Mouse (Mus musculus) midbrain, embryonic 12.5 days (tissue): ENCODE results near the gene Gm6902. TPM values are rescaled to one million over a fixed set of nuclear protein-coding genes. Genes with fewer than 3 reads are reported as not detected.
"Not testable (repeated sequence)": the region's sequence is repeated elsewhere in the genome, so short reads cannot be mapped to it uniquely, and the experiment has no call there.

Experiments
- ATAC-seq: fragments of 200-750 bp; cut with Nextera tagmentation; 2 replicates; pipeline ENCODE4 v1.8.0; 2017; ENCODE audit warnings: low read depth, moderate TSS enrichment, moderate library complexity; ENCODE audit not compliant: low FRiP score
- H3K27ac ChIP-seq: fragments of 300-500 bp; sonication (generic); replicated peaks from 2 replicates; pipeline ENCODE4 v1.5.1; 2016; ENCODE audit warnings: mild to moderate bottlenecking
- H3K27me3 ChIP-seq: fragments of 300-500 bp; sonication (generic); 2 replicates; pipeline ENCODE4 v1.6.1; 2016; ENCODE audit warnings: mild to moderate bottlenecking
- H3K36me3 ChIP-seq: fragments of 300-500 bp; sonication (generic); 2 replicates; pipeline ENCODE4 v1.6.1; 2016
- H3K4me1 ChIP-seq: fragments of 300-500 bp; sonication (generic); 2 replicates; pipeline ENCODE4 v1.6.1; 2016
- H3K4me2 ChIP-seq: fragments of 300-500 bp; sonication (generic); replicated peaks from 2 replicates; pipeline ENCODE4 v1.6.1; 2016; ENCODE audit warnings: mild to moderate bottlenecking, moderate library complexity
- H3K4me3 ChIP-seq: fragments of 300-500 bp; sonication (generic); 2 replicates; pipeline ENCODE4 v1.5.1; 2016; ENCODE audit warnings: mild to moderate bottlenecking
- H3K9ac ChIP-seq: fragments of 300-500 bp; sonication (generic); replicated peaks from 2 replicates; pipeline ENCODE4 v1.6.1; 2016; ENCODE audit warnings: mild to moderate bottlenecking, moderate library complexity
- H3K9me3 ChIP-seq: fragments of 300-500 bp; sonication (generic); 2 replicates; pipeline ENCODE4 v1.6.1; 2016; ENCODE audit warnings: mild to moderate bottlenecking
- WGBS: fragments of 180-500 bp; shearing (Covaris S2); methylation state at CpG from one replicate; pipeline ENCODE4 v1.1.7; 2016; 5-methylcytosine and 5-hydroxymethylcytosine counted together
- polyA plus RNA-seq: library from polyadenylated mRNA; unstranded; fragments of >200 nt; fragmentation: Nextera tagmentation; extraction: Ambion mirVana; gene quantifications from 2 replicates; pipeline ENCODE4 v1.2.1, GENCODE M21; 2016

Gene Gm6902
- not detected in 2 replicates for polyA plus RNA-seq

DNA sequence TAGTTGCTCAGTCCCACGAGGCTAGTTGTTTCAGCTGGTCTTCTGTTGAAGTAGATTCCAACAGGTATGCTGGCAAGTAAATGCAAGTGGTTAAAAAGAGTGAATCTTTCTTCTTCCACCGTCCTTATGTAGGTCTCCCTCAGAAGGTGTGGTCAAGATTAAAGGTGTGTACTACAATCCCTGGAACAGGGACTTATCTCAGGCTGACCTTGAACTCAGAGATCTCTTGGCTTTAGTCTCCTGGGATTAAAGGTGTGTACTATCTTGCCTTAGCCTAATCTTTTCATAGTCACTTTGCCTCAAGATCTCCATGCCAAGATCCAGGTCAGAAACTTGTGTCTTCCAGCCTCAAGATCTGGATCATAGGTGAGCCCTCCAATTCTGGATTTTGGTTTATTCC lies at the start of gene Gm6902:
Gm6902 (minus strand) TSS at position 101 of the 400 bp plus-strand sequence.
- ATAC-seq, H3K27me3 ChIP-seq, H3K36me3 ChIP-seq, H3K9ac ChIP-seq, H3K4me2 ChIP-seq, H3K9me3 ChIP-seq, H3K4me3 ChIP-seq, H3K4me1 ChIP-seq, H3K27ac ChIP-seq: not testable (repeated sequence)
- no CpG with 5 or more reads among the region's 2 CpGs for WGBS

DNA sequence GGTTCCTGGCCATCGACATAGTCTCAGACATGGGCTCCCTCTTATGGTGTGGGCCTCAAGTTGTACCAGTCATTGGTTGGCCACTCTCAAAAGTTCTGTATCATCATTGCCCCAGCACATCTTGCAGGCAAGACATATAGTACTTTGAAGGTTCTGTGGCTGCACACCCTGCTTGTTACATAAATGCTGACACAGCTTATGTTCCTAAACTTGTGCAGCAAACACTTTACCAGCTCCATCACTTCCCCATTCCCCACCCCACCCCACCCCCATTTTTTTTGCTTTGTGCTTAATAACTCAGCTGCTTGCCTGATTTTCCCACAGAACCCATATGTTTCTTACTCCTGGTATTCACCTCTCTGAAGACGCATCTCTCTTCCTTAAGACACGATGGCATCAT lies 22.2 kb upstream of the Gm6902 start, which contains the start of gene Nlrp4e:
Nlrp4e (plus strand) TSS at position 301 of the 400 bp plus-strand sequence.
- H3K27me3 ChIP-seq, H3K4me3 ChIP-seq, H3K4me1 ChIP-seq, H3K27ac ChIP-seq, H3K4me2 ChIP-seq, H3K9ac ChIP-seq, ATAC-seq, H3K36me3 ChIP-seq: not testable (repeated sequence)
- peaks cover 27% of the 10 kb centered on the region for H3K9me3 ChIP-seq
- 78% methylated on average over 3 of the region's 3 CpGs for WGBS

DNA sequence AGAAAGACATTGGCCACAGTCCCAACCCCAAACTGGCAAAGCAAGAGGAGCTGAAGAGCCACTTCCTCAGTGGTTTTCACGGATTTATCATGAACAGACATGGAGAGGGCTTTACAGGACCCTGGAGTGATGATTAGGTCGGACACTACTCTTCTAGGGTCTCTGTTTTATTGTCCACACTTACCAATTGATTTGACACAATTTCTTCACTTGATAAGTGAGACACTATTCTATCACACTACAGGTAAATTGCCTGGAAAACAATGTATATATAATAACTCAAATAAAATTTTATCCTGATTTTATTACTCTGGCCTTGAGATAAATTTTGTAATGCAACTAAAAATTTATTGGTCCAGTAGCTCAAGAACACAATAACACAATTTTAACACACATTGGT lies 27.1 kb downstream of the Gm6902 start, which contains the start of gene Vmn1r166:
Vmn1r166 (minus strand) TSS at position 101 of the 400 bp plus-strand sequence.
- H3K27ac ChIP-seq, H3K27me3 ChIP-seq, H3K4me2 ChIP-seq, ATAC-seq, H3K9me3 ChIP-seq, H3K4me3 ChIP-seq, H3K9ac ChIP-seq, H3K4me1 ChIP-seq, H3K36me3 ChIP-seq: not testable (repeated sequence)
- WGBS = no CpG with 5 or more reads among the region's 2 CpGs

Other genes with a start within 250 kb of the Gm6902 start
- gene Vmn1r163, start 223.4 kb downstream of the Gm6902 start, polyA plus RNA-seq = not detected in 2 replicates
- not detected in 2 replicates for gene Gm8720, start 211.4 kb downstream of the Gm6902 start, polyA plus RNA-seq
- not detected in 2 replicates for gene Gm10662, start 134.4 kb downstream of the Gm6902 start, polyA plus RNA-seq
- gene Vmn1r165, start 61.6 kb downstream of the Gm6902 start, polyA plus RNA-seq = not detected in 2 replicates
- gene Vmn1r166, start 27.2 kb downstream of the Gm6902 start, polyA plus RNA-seq = not detected in 2 replicates
- gene Nlrp4e, start 22.3 kb upstream of the Gm6902 start, polyA plus RNA-seq = not detected in 2 replicates
- not detected in 2 replicates for gene Nlrp5, start 107.0 kb upstream of the Gm6902 start, polyA plus RNA-seq
- gene Vmn1r167, start 228.3 kb upstream of the Gm6902 start, polyA plus RNA-seq = not detected in 2 replicates